Mouse (Mus musculus) skeletal muscle tissue, adult 2 months (tissue): ENCODE results near the gene Flrt2.

ENCODE experiments used
- DNase-seq: peaks from one replicate; pipeline ENCODE4 v3.0.0-alpha.2; 2012; ENCODE audit warnings: low read depth, low spot score

Gene Flrt2

DNA sequence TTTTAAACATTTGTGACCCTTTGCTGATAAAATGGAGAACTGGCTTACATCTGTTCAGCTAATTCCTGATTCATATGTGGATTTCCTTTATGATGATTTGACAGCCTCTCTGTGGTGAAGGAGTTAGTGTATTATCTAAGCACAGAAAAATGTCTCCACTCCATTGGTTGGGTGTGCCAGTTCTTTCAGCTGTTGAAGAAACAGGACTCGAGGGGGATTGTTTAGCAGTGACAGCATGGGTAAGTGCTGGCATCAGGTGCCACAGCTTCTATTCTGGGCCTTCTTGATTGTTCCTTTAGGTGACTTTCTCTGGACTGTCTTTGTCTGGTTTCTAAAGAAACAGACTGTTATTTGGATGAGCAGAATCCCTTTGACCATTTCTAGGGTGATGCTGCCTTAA, 42.0 kb downstream of the Flrt2 start:
- no peak for DNase-seq

DNA sequence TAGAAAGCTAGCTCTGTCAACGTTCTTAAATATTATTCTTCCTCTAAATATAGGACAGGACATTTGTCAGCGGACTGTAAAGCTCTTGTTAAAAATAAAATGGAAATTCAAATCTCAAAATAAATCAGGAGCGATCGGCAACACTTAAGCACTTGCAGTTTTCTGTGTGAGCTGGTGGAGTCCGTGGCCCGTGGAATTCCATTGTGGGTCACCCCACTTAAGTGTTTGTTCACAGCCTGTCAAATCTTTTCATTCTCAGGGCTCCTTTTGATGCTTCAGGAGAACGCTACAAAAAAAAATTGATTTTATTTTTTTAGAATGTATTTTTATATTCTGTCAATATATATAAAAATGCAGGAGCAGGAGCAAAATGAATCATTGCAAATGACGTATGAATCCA, 45.5 kb downstream of the Flrt2 start:
- DNase-seq, result no peak

DNA sequence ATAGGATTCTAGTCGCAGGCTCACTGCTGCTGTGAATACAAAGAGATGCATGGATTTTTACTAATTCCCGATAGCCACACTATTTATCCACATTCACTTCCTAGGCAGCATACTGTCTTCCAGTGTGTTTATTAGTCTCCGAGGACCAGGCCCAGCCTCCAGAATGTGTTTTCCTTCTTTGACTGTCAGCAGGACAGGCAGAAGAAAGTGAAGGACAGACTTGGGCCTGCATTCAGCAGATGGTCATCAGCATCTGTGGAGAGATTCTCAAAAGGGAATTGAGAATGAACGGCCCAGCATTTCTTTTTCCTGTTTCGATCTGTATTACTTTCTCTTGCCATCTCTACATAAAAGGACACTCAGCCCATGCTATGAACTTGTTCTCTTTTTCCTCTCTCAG, 46.0 kb downstream of the Flrt2 start:
- DNase-seq, result peak; percentile 28

DNA sequence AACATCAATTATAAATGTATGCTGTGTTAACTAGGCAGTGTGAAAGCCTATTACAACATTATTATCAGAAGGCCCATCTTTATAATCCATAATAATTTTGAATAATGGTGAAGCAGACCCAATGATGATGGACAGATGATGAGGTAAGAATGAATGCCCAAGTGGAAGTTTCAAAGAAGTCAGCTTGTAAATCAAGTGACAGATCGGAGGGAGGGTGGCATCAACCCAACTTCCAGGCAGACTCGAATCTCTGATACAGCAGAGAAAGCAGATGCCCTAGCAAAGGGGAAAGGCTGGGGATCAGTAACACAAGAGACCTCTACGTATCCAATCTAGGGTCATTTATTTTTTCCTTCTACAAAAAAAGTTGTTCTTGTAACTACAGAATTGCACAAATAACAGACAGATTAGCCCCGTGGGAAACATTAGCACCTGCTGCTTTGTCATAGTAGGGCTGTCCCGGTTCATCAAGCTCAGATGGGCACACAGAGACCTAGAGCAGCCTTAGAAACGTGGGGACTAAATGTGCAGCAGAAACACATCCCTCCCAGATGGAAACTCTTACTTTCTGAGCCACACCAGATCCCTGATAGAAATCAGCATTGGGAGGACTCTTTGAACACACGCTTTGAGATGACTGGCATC, 46.6 kb downstream of the Flrt2 start:
- DNase-seq, result peak; percentile 21

DNA sequence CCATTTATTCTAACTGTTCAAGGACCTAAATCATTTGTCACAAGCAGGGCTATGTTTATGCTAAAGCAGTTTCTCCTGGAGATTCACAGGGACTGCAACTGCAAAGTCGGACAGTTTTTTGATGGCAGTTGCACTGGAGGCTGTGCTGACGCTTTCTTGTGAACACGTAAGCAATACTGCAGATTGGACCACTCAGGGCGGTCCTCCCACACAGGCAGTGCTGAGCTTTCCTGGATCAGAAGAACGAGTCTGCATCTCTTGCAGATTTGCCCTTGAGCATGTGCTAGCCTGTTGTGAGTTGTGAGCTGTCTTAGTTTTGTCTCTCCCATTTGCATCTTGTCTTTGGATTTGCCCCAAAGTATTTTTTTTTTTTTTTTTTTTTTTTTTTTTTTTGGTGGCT, 47.7 kb downstream of the Flrt2 start:
- no peak for DNase-seq

DNA sequence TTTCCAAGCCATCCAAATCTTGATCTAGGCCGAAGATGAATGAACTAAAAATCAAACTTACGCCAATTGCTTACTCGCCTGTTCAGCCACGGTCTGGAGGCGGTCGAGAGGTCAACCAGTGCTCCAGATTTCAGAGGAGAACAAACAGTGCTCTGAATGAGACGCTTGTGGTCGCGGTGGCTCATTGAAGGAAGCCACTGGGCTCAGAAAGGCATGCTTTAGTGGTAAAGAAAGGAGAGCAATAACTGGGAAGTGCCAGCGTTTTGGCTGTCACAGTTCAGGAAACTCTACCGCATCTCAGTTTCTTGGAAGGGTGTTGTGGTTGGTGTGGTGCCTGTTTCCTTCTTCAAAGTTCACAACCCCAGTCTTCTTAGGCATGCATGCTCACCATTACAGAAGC, 49.3 kb downstream of the Flrt2 start:
- no peak for DNase-seq

DNA sequence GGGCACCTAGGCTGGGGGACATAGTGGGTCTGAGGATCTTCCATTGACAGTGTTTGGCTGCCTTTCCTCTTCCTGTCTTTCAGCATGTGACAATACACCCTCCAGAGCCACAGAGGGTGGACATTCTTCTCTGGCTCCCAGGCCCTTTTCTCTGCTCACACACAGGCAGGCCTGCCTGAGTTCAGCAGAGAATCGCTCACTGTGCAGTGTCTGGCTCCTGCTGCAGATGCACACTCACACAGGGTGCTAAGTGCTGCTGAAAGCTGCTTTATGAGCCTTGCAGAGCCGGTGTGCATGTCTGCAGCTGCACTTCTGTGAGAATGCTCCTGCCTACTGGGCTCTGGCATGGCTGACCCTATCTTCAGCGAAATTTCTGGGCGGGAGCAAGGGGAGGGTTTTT, 52.3 kb downstream of the Flrt2 start:
- no peak for DNase-seq

DNA sequence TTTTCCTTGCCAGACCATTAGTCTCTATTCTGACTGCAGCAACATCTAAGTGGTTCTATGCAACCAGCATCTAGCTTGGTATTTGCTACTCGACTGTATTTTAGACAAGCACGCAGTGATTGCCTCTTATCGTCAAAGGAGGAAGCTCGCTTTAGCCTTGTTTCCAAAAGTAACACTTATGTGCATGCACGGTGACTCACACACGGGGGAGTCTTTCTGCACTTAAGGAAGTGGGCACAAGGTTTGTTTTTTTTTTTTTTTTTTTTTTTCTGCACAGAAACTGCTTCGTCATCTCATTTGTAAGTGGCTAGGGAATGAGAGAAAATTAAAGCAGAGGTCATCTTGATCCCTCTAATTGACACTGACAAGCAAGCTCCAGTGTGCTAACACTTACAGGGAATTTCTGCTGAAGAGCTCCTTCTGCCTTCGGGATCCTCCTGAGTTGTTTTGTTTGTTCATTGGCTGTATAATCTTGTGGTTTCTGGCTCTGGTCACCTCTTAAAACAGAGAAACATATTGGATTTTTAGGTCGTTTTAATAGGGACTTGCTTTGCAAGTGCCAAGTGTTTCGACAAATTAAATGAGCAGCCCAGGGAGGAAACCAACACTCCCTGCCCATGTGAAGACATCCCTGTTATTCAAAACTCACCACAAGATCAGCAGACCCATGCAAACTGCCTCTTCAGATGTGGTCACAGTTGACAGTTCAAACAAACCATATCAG, 55.0 kb downstream of the Flrt2 start:
- peak; percentile 46 for DNase-seq

DNA sequence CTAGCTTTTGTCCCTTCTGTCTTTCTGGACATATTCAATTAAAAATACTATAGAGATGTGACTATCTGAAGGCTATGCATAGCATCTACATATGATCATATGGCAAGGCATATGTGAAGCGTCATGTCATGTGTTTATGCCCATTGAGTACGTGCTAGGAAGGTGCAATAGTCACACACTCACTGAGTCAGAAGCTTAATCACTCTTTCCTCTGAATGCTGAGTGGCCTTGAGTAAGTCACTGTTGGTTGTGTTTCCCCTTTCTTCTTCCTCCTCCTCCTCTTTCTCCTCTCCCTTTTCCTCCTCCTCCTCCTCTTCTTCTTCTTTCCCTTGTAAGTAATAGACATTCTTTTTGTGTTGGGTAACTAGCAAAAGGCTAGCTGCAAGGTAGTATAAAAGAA, 56.7 kb downstream of the Flrt2 start:
- DNase-seq, result no peak

DNA sequence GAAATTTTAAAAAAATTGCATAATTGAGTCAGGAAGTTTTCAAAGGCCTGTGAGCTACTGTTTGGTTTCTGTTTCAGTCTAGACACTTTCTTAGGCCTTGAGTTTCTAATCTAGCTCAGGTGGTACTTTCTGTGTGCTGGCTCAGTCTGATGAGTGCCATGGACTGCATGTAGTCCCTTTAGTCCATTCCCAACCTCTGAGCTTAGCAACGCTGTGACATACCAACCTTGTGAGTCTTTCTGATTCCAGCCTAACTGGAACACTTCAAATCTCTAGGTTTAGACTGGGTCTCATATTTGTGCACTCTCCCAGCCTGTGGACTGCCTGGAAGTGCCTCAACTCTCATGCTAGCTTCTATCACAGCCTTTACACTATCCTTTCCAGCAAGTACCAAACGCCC, 57.2 kb downstream of the Flrt2 start:
- no peak for DNase-seq

DNA sequence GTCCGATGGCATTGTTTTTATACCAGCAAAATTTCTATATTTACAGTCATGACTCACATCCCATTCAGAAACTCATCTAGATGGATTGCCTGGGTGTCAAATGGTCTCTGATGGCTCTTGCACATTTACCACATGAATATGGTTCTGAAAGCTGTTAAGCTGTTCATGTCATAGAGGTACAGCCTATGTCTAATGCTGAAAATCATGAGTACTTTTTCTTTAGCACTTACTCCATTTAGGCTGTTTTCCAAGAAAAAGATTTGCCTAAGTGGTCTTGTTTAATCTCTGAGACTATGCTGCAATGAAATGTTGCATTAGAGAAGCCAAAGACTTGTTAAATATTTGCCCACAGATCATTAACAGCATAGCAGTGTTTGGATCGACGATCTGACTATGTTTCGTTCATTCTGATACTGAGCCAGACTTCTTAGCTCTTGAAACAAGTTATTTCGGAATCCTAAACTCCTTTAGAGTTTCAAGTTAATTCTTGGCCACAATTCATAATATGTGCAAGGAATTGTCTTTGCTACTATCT, 67.3 kb downstream of the Flrt2 start:
- DNase-seq, result no peak

DNA sequence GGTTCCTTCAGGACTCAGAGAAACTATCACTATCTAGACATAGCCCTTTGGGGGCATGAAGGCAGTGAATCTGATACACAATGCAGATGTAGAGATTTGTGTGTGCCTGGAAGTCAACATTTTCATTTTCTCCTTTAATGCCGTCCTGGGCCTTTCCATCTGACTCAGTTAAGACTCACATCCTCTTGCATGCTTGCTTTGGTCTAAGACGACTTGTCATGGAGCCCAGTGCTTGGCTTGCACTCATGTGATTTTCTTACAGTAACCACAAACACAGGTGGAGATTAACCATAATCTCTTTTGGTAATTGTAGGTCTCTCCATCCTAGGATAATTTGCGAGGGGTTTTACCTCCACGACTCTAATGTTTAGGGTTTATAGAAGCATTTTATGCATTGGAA, 73.2 kb downstream of the Flrt2 start:
- DNase-seq, result no peak

DNA sequence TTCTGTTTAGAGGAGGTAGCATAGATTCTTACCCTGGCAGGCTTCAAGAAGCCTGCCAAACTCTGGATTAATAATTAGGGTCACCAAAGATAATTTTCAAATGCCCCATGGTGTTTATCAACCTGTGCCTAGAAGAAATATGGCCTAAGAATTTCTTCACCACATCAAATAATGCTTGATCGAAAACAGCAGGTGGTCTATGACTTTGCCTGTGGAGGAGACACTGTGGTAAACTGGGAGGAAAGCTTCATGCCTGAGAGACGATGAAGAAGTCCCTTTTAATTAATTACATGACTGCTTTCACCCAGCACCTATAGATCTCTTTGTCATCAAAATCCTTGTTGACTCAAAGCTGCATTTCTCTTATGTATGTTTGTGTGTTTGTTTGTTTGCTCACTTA, 77.0 kb downstream of the Flrt2 start:
- no peak for DNase-seq

DNA sequence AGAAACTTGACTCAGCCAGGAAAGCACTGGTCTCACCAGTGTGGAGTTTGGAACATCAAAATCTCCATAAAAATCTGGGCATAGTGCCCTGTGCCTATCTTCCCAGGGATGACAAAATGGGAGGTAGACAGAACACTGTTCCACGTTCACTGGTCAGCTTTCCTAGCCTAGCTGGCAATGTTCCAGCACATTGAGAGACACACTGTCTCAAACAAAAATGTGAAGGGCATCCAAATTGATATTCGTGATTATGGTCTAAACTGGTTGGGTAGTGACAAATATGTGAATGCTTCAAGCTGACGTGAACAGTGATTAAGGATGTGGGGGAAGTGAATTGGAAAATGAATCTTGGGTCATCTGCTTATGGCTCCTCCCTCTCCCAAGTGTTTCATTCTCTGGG, 78.2 kb downstream of the Flrt2 start:
- DNase-seq, result peak; percentile 4

DNA sequence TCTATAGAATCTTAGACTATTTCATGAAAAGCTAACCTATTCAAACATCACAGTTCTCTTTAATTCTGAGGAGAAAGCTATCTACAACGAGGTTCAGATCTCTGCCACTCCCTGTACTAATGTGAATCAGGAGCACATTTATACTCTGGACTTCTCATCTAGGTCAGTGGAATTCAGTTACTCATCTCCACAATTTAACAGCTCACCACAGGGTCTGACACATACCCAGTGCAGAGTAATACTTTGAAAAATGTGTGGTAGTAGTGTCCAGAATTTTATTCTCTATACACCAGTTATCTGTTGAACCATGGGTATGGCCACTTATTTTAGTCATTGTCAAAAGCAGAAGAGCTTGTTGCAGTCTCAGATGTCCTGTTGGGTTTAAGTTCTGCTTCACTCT, 98.1 kb downstream of the Flrt2 start:
- no peak for DNase-seq

DNA sequence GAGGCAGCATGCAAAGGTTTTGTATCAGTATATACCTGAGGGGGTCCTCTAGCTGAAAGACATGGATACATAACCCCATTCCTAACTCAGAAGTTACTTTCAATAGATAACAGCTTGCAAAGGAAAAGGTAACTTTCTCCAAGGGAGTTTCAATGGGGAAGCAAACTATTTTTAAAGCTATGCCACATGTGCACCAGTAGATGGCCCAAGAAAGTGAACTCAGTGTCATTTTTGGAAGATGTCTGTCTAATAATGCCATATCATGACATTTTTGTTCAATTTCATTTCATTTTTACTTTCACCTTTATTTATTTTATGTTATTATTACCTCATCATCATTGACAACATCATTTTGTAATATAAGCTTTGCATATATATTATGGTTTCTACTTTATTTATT, 124.6 kb downstream of the Flrt2 start:
- DNase-seq, result no peak
